Mouse (Mus musculus) heart, embryonic 14.5 days (tissue): ENCODE measurements around the gene Fam114a1. TPM values are rescaled to one million over a fixed set of nuclear protein-coding genes. Genes with fewer than 3 reads are reported as not detected.

Source experiments
- ATAC-seq: fragments of 200-750 bp; cut with Nextera tagmentation; 2 replicates; pipeline ENCODE4 v1.8.0; 2017; ENCODE audit warnings: low read depth, moderate TSS enrichment; ENCODE audit not compliant: insufficient number of reproducible peaks, insufficient read depth, low FRiP score
- H3K27ac ChIP-seq, 2 experiments: fragments of 200-500 bp in 1 of 2; fragments of 300-500 bp in 1 of 2; sonication (generic) in 1 of 2; replicated peaks in 1 of 2; 2 replicates each; pipeline ENCODE4 v1.5.1; 2012 to 2014; ENCODE audit warnings: low read depth in 2 of 2, low read length in 2 of 2, control low read depth in 1 of 2, mild to moderate bottlenecking in 1 of 2, mixed read lengths in 1 of 2; ENCODE audit not compliant: control insufficient read depth in 1 of 2, insufficient read depth in 1 of 2
- H3K27me3 ChIP-seq: fragments of 300-500 bp; sonication (generic); 2 replicates; pipeline ENCODE4 v1.6.1; 2014; ENCODE audit warnings: mild to moderate bottlenecking, low read length, control low read depth; ENCODE audit not compliant: control insufficient read depth, insufficient read depth
- H3K36me3 ChIP-seq: fragments of 300-500 bp; sonication (generic); 2 replicates; pipeline ENCODE4 v1.6.1; 2014; ENCODE audit warnings: mild to moderate bottlenecking, control low read depth, low read length, mixed read lengths; ENCODE audit not compliant: control insufficient read depth, insufficient read depth
- H3K4me1 ChIP-seq, 2 experiments: fragments of 200-500 bp in 1 of 2; fragments of 300-500 bp in 1 of 2; sonication (generic) in 1 of 2; 2 replicates each; pipeline ENCODE4 v1.6.1; 2012 to 2014; ENCODE audit warnings: low read length in 2 of 2, control low read depth in 1 of 2, mixed read lengths in 1 of 2; ENCODE audit not compliant: control insufficient read depth in 2 of 2, insufficient read depth in 2 of 2
- H3K4me2 ChIP-seq: fragments of 300-500 bp; sonication (generic); 2 replicates; pipeline ENCODE4 v1.6.1; 2014; ENCODE audit warnings: mild to moderate bottlenecking, low read length
- H3K4me3 ChIP-seq, 2 experiments: fragments of 200-500 bp in 1 of 2; fragments of 300-500 bp in 1 of 2; sonication (generic) in 1 of 2; 2 replicates each; pipeline ENCODE4 v1.5.1; 2012 to 2014; ENCODE audit warnings: low read length in 2 of 2, mild to moderate bottlenecking in 2 of 2, control low read depth in 1 of 2, low read depth in 1 of 2, moderate library complexity in 1 of 2; ENCODE audit not compliant: control insufficient read depth in 1 of 2, insufficient read depth in 1 of 2
- H3K9ac ChIP-seq: fragments of 300-500 bp; sonication (generic); 2 replicates; pipeline ENCODE4 v1.6.1; 2014; ENCODE audit warnings: mild to moderate bottlenecking, low read length
- H3K9me3 ChIP-seq: fragments of 300-500 bp; sonication (generic); 2 replicates; pipeline ENCODE4 v1.6.1; 2016; ENCODE audit warnings: low read length, control low read depth; ENCODE audit not compliant: control insufficient read depth
- WGBS: fragments of 180-500 bp; shearing (Covaris S2); extraction: QIAGEN DNeasy Blood & Tissue Kit; methylation state at CpG from one replicate; pipeline ENCODE4 v1.1.7; 2014; 5-methylcytosine and 5-hydroxymethylcytosine counted together
- polyA plus RNA-seq: library from polyadenylated mRNA; unstranded; fragments of >200 nt; fragmentation: Nextera tagmentation; extraction: Ambion mirVana; gene quantifications from 2 replicates; pipeline ENCODE4 v1.2.1, GENCODE M21; 2014

Gene Fam114a1
- polyA plus RNA-seq, 1 experiment from 2014 or later: 38.4 TPM

DNA sequence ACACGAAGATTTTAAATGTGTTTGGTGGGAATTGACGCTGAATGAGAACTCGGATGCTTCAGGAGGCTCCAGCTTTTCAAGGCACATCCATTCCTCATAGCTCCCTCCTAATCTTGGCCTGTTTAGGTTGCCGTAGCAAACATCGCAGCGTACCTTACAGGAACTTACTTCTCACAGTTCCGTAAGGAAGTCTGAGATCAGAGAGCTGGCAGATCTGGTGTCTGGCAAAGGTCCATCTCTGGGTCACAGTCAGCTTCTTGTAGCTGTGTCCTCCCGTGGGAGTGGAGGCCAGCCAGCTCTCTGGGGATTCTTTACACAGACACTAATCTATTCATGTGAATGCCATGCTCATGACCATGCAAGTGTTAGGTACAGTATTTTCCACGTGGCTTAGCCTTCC, 56.9 kb downstream of the Fam114a1 start:
- no peaks in the 10 kb centered on the region for H3K9me3 ChIP-seq
- WGBS: 64% methylated on average over 9 of the region's 9 CpGs
- H3K27ac ChIP-seq: no peak overlapping the region
- H3K4me2 ChIP-seq: no peak overlapping the region
- no peak overlapping the region for H3K4me3 ChIP-seq
- H3K27me3 ChIP-seq: no peaks in the 10 kb centered on the region
- H3K4me1 ChIP-seq: no peaks in the 10 kb centered on the region
- H3K9ac ChIP-seq: no peak overlapping the region
- ATAC-seq: no peak
- peaks cover 57% of the 10 kb centered on the region for H3K36me3 ChIP-seq

DNA sequence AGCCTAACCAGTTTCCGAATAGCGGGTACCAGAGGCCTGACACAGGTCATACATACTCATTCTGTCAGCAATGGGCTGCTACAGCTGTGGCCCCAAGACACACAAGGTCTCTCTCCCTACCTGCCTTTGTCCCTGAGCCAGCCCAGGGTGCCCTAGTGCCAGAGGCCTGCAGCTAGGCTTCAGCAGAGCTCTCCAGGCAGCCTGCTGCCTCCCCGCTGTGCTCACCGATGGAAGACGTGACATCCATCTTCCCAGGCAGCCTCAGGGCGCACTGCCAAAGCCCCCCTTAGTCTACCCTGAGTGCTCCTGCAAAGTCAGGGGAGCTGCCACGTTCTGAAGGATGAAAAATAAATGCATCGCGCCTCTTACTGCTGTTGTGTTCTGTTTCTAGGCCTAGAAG, 58.1 kb downstream of the Fam114a1 start:
- Histone ChIP-seq H3K4me1 (no peaks in the 10 kb centered on the region), H3K9ac (no peak overlapping the region), H3K9me3 (no peaks in the 10 kb centered on the region), H3K36me3 (peaks cover 58% of the 10 kb centered on the region), H3K4me2 (no peak overlapping the region), H3K27ac (no peak overlapping the region), H3K4me3 (no peak overlapping the region), H3K27me3 (no peaks in the 10 kb centered on the region)
- ATAC-seq: no peak
- WGBS: 63% methylated on average over 9 of the region's 9 CpGs

DNA sequence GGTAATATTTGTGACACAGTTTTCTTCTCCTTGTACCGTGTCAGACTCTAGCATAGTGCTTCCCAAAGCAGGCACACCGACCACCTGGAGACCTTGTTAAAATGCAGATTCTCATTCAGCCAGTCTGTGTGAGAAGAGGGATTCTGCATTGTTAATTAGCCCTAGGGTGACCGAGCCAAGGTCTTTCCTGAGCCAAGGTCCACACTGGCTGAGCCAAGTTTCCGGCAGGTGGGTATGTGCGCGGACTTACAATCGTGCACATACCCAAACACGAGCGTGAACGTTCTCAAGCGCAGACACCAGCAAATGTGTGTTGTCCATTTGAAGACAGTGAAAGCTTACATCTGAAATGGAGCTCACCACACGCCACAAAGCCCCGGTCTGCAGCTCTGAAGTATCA, 66.7 kb downstream of the Fam114a1 start:
- WGBS: 77% methylated on average over 13 of the region's 13 CpGs
- Histone ChIP-seq H3K27me3 (no peaks in the 10 kb centered on the region), H3K9ac (no peak overlapping the region), H3K4me1 (peaks cover 3 to 8% of the 10 kb centered on the region in 2 experiments), H3K4me3 (no peak overlapping the region), H3K27ac (no peak overlapping the region), H3K9me3 (no peaks in the 10 kb centered on the region), H3K36me3 (peaks cover 59% of the 10 kb centered on the region), H3K4me2 (no peak overlapping the region)
- ATAC-seq: no peak

DNA sequence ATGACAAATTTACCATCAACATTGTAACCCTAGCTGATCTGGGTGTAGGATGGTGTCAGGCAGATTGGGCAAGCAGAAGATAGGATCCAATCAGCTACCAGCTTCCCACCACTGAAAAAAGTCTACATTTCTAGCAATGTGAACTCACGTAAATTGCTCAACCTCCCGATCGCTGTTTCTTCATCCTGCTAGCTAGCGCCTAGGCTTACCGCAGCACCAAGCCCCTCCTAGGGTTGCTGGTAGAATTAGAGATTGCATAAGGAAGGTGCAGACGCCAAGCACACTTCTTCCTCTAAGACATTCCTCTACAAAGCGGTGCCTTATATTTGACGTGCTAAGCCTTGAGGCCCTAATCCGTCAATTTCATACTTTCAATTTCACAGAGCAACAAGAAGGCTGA, 68.4 kb downstream of the Fam114a1 start:
- Histone ChIP-seq H3K9me3 (no peaks in the 10 kb centered on the region), H3K36me3 (peaks cover 47% of the 10 kb centered on the region), H3K27me3 (no peaks in the 10 kb centered on the region), H3K27ac (no peak overlapping the region; a peak in 1 of 4 replicates), H3K4me1 (peaks cover 3 to 8% of the 10 kb centered on the region in 2 experiments), H3K9ac (no peak overlapping the region), H3K4me2 (no peak overlapping the region), H3K4me3 (no peak overlapping the region)
- 76% methylated on average over 9 of the region's 9 CpGs for WGBS
- ATAC-seq: no peak

GRCm38 (mm10) chr5:65038811-65039571, 69.1 kb downstream of the Fam114a1 start:
- Histone ChIP-seq H3K4me1 (peaks cover 3 to 8% of the 10 kb centered on the region in 2 experiments), H3K4me3 (no peak overlapping the region), H3K36me3 (peaks cover 41% of the 10 kb centered on the region), H3K9ac (no peak overlapping the region), H3K27me3 (no peaks in the 10 kb centered on the region), H3K9me3 (no peaks in the 10 kb centered on the region), H3K4me2 (no peak overlapping the region), H3K27ac (peak overlapping the region; percentile 47 to 51)
- ATAC-seq: no peak
- WGBS: 65% methylated on average over 11 of the region's 11 CpGs

GRCm38 (mm10) chr5:65040463-65040862, 70.6 kb downstream of the Fam114a1 start:
- Histone ChIP-seq H3K27me3 (no peaks in the 10 kb centered on the region), H3K36me3 (peaks cover 27% of the 10 kb centered on the region), H3K9ac (no peak overlapping the region), H3K9me3 (no peaks in the 10 kb centered on the region), H3K27ac (no peak overlapping the region), H3K4me3 (no peak overlapping the region), H3K4me2 (no peak overlapping the region), H3K4me1 (peaks cover 3 to 8% of the 10 kb centered on the region in 2 experiments)
- 65% methylated on average over 5 of the region's 5 CpGs for WGBS
- ATAC-seq: no peak

- Histone ChIP-seq H3K9me3 (no peaks in the 10 kb centered on the region), H3K4me3 (no peak overlapping the region), H3K9ac (no peak overlapping the region), H3K27me3 (no peaks in the 10 kb centered on the region), H3K27ac (no peak overlapping the region), H3K4me2 (no peak overlapping the region), H3K36me3 (peaks cover 11% of the 10 kb centered on the region), H3K4me1 (peaks cover 3 to 6% of the 10 kb centered on the region in 2 experiments)
- no peak for ATAC-seq
- 72% methylated on average over 11 of the region's 11 CpGs for WGBS
Observed at GRCm38 (mm10) chr5:65043407-65043895, 73.6 kb downstream of the Fam114a1 start.
